Mouse (Mus musculus) G1E (cell line): ENCODE measurements around the gene Hs3st4.

ENCODE experiments used
- CTCF ChIP-seq: IDR thresholded peaks from 2 replicates; pipeline ENCODE4 v1.5.1; 2012; ENCODE audit warnings: low read depth, low read length, inconsistent platforms, mixed read lengths
- GATA1 ChIP-seq: IDR thresholded peaks from 2 replicates; pipeline ENCODE4 v1.6.1; 2012; ENCODE audit warnings: borderline replicate concordance, low read length, inconsistent platforms, mixed read lengths
- GATA2 ChIP-seq: IDR thresholded peaks from 2 replicates; pipeline ENCODE4 v1.6.1; 2012; ENCODE audit warnings: low read depth, low read length, inconsistent platforms, borderline replicate concordance
- POLR2AphosphoS5 ChIP-seq: IDR thresholded peaks from 2 replicates; pipeline ENCODE4 v1.6.1; 2012; ENCODE audit warnings: low read depth, low read length, inconsistent platforms; ENCODE audit not compliant: insufficient replicate concordance
- TAL1 ChIP-seq: conservative IDR thresholded peaks from 2 replicates; pipeline ENCODE4 v1.6.1; 2012; ENCODE audit warnings: low read depth, low read length, inconsistent platforms, mixed read lengths

DNA sequence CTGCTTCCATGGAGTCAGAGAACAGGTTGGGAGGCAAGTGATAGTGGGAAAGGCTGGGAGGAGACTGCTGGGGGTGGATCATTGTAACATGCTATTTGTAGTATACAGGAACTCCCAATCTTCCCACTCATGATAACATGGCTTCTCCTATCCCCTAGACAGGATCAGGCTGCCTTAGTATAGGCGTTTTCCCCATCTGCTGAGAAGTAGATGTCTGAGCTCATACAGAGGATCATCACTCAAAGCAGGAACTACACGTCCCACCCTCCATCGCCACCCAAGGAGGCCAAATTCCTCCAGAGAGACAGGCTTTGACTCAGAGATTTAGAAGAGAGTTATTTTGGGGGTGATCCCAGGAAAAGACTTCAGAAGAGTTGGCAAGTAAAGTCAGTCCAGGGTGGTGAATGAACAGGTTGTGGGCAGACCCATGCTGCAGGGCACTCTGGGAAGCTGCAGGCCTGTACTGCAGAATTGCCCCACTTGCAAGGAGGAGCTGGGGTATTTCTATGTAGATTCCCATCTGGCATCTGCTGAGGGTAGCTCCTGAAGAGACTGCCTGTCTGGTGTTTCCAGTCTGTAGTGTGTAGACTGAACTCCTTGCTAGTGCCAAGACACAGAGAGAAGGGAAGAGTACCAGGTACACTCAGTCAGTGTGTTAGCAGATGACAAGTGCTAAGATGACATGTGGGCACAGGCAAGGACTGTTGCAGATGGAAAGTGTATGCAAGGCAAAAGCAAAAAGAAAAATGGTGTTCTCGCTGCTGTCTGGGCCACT lies 255.4 kb downstream of the Hs3st4 start:
- TF ChIP-seq CTCF: no peak
- no peak for TF ChIP-seq GATA2
- no peak for TF ChIP-seq TAL1
- TF ChIP-seq GATA1: no peak
- no peak for TF ChIP-seq POLR2AphosphoS5
